Mouse (Mus musculus): ENCODE data around the gene Tmem203.

Gene Tmem203

DNA sequence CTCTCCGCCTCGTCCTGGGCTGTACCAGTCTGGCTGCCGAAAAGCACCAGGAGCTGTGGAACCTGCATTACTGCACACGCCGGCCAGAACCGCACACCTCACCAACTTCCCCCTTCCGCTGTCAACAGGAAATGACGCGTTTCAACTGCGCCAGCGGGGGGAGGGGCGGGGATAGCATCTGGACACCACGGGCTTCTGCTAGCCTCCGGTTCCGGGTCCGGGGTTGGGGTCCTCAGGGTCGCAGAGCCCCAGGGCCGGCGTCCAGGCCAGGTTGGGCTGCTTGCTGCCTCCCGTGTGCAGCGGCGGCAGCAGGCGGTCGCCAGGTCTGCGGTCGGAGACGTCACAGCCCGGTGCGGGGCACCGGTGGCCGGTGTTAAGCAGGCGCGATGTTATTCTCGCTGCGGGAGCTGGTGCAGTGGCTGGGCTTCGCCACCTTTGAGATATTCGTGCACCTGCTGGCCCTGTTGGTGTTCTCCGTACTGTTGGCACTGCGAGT lies at the start of gene Tmem203:
Tmem203 (plus strand) TSS at position 156 of the 496 bp plus-strand sequence.
- peak; percentile 87 for DNase-seq (ENCODE audit: low read depth, low spot score)

DNA sequence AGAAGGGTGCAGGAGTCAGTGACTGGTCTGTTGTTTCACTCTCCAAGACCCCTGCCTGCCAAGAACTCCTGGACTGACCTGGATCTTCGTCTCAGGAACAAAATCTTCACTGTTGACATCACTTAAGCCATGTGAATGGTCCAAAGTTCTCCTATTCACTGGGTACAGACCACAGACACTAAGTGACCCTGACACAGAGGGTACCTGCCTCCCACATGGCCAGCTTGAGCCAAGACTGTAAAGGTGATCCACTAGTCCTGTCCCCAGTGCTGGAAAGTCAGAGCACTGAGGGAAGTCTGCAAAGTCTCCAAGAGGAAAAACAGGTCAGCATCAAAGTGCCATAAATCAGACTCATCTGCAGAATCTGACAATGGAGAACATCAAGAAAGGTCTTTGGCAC lies 47.6 kb upstream of the Tmem203 start:
- no peak for DNase-seq (ENCODE audit: low read depth, low spot score)

DNA sequence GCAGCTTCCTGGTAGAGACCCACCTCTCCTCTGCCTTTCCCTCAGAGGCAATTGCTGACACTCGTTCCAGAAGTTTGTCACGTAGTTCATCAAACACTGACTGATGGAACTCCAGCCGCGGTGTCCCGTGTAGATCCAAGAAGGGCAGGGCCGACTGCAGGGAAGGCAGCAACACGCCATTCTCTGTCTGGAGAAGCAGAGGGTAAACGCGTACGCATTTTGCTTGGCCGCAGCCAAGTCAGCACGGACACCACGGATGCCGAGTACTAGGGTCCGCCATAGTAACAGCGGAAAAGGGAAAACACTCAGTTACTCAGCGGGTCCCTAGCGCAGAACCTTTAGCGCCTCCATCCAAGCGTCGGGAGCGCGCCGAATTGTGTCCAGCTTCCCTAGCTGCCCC lies 44.6 kb upstream of the Tmem203 start:
- no peak for DNase-seq (ENCODE audit: low read depth, low spot score)

DNA sequence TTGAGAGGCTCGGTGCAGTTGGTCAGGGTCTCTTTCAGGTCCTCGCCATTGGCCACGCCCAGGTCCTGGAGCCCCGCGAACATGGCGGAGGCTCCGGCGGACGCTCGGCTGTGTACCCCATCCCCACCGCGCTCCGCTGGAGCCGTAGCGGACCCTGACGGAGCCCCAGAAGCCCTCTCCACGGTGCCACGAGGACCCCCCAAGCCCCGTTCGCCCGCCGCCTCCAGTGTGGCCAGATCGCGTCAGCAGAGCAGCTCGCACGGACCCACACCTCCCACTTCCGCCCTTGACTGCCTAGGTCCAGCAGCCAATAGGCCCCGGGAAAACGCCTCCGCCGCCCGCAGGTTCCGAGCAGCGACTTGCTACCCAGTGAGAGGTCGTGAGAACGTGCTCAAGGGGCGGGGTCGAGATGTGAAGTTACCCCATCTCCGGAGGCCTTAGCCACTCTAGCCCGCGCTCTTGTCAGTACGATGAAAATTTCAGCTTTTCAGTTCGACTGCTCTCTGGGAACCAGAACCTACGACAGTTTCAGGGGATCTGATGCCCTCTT lies 44.0 kb upstream of the Tmem203 start, which contains the start of gene Nelfb:
Nelfb (minus strand) TSS at position 369 of the 550 bp plus-strand sequence.
- peak; percentile 73 for DNase-seq (ENCODE audit: low read depth, low spot score)

DNA sequence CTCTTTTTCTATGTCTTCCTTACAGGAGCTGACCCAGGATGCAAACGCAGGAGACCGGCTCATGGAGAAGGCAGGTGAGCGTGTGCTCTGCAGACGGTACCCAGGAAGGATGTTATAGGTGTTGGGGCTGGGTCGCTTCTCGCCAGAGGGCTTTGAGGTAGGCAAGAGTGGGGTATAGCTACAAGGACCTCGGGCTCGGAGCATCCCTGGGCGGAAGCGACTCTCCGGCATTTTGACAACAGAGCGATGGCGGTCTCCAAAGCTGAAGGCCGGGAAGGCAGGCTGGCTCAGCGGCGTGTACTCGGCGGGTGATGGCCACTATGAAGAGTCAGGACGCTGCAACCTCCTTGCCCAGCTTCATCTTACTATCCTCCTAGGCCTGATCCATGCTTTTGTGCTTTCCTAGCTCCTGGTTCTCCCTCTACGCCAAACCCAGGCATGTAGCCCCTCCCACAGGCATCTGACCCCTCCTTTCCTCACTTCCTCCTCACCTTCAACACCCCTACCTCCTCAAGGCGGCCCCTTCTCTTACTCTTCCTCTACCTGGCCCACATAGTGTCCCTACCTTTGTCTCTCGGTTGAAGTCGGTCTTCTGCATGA lies 41.9 kb upstream of the Tmem203 start:
- no peak for DNase-seq (ENCODE audit: low read depth, low spot score)

DNA sequence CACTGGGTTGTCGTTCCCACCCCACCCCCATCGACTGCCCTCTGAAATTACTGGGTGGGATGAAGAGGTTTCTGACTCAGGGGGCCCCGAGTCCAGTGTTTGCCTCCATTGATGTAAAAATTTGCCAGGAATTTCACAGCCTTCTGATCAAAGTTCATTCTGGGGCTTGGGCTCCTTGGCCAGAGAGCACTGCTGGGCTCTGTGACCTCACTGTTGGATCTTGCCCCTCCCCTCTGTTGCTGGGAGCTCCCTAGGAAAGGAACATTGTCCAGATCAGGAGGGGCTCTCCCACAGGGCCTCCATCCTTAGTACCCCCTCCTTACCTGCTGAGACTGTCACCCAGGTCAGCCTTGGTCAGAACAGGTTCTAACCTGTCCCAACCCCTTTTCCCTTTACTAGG lies 40.8 kb upstream of the Tmem203 start, which contains the start of gene Stpg3:
Stpg3 (minus strand) TSS at position 194 of the 400 bp plus-strand sequence.
- DNase-seq (ENCODE audit: low read depth, low spot score): no peak

DNA sequence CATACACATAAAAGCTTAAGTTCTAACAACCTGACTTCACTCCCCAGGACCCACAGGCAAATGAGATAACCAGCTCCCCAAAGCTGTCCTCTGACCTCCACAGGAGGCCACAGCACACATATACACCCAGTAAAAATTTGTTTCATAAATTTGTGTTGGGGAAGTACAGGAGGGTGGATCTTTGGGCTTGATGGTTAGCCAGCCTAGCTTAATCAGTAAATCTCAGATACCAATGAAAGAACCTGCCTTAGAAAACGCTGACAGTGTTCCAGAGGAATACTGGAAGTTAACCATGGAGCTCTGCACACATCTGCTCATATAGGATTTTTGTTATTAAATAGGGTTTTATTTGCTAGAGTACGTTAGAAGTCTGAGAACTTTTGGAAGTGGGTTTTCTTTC lies 37.6 kb upstream of the Tmem203 start:
- no peak for DNase-seq (ENCODE audit: low read depth, low spot score)

DNA sequence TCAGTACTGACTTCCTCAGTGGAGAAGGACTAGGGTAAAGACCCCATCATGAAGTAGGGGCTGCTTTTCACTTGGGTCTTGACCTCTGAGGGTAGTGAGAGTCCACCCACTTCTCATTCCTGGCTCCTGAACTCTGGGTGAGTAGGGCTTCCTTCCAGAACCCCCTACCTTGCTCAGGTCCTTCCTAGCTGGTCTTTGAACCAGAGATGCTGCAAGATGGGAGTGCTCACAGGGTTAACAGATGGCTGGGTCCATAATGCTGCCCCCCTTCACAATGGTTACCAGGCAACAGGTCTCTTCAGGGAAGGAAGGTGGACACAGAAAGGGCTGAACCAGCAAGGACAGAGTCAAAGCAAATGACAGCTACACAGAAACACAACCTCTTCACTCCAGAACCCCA lies 36.8 kb upstream of the Tmem203 start, which contains the start of gene Fam166a:
Fam166a (plus strand) TSS at position 301 of the 400 bp plus-strand sequence.
- DNase-seq (ENCODE audit: low read depth, low spot score): no peak

DNA sequence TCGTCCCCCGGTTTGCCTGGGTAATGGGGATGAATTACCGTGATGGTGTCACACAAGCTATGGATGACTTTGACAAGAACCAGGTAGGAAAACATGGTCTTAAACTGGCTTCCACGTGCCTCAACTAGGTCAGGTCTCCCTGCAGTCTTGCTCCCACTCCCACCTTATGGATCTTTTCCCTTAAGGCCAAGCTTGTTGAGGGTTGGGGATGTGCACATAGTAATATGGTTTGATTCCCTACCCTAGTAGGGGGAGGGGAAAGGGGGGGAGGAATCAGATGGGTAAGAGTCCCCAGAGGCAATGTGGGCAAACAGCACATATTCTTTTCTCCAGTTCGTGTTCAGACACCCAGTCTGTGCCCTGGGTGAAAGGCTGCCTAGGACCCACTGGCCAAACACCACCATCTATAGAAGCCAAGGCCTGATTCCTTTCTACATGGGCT lies 33.9 kb upstream of the Tmem203 start:
- no peak for DNase-seq (ENCODE audit: low read depth, low spot score)

DNA sequence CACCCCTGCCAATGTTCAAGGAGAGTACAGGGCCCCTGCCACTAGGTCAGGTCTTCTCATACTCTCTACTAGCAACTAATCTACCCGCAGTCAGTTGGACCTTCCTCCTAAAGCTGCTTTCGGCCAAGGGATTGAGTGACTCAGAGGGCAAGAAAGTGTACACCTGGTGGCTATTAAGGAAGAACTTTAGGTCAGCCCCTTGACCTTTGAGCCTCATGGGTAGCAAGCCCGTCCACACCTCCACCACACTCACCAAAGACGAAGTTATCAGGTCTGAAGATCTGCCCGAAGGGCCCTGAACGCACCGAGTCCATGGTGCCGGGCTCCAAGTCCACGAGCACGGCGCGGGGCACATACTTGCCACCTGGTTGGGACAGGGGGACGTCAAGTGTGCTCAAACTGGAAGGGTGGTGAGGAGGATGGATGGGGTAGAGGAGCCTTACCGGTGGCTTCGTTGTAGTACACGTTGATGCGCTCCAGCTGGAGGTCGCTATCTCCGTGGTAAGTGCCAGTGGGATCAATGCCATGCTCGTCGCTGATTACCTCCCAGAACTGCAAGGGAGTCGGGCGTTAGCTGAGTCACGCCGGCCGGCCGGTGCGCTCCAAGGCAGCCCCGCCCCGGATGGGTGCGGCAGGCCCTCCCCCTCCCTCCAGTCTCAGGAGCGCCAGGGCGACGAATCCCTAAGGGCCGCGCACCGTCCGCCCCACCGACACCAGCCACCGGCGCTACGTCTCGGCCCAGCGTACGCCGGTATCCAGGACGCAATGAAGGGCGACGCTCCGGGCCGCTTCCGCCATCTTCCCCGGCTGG lies 31.4 kb upstream of the Tmem203 start:
- peak; percentile 33 for DNase-seq (ENCODE audit: low read depth, low spot score)

DNA sequence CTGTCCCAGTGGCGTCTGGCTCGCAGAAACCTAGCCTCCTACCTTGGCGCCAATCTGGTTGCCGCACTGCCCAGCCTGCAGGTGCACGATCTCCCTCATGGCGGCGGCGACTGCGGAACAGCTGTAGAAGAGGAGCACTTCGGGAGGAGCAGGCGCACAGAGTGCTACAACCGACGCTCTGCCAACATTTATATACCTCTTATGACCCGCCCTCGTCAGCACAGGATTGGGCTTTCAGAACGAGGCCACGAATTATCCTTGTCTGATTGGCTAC lies 30.8 kb upstream of the Tmem203 start, which contains the start of gene Tubb4b:
Tubb4b (minus strand) TSS at position 211 of the 274 bp plus-strand sequence.
- no peak for DNase-seq (ENCODE audit: low read depth, low spot score)

DNA sequence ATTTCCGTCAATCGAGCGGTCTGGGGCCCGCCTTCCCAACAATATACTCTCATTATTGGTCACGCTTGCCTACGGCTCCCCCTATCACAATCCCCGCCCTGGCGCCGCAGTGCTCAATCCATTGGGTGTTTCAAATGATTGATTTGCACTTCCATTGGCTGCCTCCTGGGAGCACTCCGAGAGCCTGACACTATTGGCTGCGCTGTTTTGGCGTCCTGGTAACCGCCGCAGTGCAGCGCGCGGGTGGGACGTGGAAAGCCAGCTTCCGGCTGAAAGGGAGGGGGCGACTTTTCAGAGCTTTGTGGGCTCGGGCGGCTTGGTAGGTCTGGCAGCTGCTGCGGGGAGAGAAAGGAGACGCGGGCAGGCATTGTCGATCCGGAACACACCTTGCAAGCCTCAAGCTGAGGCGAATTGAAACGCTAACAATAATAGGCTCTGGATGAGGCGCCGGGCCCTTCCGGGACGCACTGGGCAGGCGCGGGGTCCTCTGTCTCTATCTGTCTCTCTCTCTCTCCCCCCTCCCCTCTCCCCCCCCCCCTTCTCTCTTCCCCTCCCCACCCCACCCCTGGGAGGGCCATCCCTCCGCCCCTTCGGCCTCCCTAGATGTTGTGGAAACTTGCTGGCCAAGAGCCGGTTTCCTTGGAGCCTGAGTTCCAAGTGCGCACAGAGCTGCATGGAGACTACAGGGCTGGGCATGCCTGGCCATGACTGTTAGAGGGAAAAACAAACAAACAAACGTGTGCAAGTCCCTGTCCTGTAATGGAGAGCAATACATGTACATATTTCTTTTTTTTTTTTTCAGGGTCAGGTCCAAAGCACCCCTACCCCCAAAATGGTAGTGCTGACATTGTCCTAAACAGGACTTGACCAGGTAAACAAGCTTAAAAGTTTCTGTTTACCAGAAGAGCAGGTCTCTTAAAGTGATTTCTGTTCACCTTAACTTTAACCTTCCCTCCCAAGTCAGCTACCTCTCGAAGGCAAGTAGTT lies 30.2 kb upstream of the Tmem203 start:
- DNase-seq (ENCODE audit: low read depth, low spot score): peak; percentile 99

DNA sequence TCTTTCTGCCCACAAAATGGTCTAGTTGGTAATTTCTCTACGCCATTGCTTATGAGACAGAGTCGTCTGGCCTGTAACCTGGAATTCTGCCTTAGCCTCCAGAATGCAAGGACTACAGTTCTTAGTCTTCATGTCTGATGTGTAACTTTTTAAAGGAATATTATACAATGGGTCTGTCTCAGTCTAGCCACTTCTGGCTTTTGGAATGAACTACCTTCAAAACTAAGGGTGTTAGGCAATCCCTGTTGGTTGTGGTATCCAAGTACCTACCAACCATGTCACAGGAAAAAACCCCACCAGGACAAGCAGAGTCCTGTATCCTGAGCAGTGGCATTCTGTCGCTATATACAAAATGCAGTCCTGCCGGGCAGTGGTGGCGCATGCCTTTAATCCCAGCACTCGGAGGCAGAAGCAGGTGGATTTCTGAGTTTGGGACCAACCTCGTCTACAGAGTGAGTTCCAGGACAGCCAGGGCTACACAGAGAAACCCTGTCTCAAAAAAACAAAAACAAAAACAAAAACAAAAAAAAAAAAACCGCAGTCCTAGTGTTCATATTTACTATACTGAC lies 29.3 kb upstream of the Tmem203 start:
- no peak for DNase-seq (ENCODE audit: low read depth, low spot score)

DNA sequence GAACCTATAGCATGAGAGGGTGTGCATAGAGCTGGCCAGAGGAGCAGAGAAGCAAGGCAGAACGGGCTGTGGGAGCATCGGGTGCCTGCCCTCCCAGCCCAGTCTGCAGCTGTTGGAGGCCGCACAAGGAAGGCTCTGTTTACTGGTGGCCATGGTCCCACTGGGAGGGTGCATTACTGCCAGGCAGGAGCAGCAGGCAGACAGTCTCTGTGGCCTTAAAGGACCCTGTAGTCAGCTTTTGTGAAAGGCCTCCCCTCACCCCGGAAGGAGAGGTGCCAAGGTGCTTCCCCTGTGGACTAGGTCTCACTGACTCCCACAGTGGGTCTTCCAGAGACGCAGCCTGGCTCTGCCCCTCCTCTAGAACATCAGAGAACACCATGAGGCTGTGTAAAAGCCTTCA lies 28.4 kb upstream of the Tmem203 start:
- DNase-seq (ENCODE audit: low read depth, low spot score): no peak

DNA sequence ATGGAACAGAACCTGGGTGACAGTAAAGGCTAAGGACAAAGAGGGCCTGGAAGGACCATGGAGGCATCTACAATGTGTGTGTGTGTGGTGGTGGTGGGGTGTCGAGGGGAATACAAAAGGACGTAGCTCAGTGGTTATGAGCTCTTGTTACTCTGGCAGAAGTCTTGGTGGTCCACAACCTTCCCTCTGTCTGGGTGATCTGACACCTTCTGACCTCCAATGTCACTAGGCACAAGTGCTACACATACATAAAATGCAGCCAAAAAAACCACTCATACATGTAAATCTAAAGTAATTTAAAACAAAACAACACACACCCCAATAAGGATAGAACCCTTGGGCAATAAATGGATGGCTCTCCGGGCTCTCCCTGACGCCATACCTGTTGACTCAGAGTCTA lies 27.8 kb upstream of the Tmem203 start:
- no peak for DNase-seq (ENCODE audit: low read depth, low spot score)

DNA sequence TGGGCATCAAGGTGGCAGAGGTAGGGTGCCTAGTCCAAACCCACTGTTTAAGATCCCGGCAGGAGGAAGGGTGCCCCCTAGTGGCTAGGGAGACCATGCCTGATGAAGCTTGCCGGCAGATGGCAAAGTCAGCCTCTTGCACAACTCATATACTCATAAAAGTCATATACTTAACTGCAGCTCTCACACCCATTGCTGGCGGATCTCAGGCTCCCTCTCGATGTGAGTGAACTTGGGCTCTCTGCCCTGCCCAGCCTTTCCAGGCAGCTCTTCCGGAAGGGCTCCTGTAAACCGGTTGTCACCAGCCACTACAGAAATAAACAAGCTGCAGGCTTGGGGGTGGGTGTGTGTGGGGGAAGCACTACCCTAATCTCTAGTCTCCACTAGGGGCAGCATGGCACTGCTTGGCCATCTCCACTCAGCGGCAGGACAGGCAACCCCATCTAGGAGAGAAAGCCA lies 26.8 kb upstream of the Tmem203 start:
- DNase-seq (ENCODE audit: low read depth, low spot score): peak; percentile 61

DNA sequence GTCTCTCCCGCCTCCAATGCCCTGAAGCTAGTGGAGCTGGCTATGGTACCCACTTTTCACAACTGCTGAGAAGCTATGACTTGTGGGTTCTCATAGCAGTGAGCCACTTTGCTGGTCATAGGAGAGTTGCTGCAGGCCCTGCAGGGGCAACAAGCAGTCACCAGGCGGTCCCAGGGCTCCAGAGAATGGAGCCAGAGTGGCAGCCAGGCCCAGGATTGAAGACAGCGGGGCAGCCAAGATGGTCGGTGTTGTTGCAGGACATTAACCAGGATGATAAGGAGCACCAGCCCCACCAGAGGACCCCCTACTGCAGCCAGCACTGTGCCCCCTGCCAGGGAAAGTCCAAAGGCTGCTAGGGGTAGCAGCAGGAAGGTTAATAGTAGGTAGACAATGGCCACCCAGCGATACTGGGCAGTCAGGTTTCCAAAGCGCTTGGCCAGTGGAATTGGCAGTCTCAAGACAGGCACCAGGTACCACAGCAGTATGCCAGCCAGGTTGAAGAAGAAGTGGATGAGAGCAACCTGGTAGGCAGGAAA lies 26.2 kb upstream of the Tmem203 start:
- DNase-seq (ENCODE audit: low read depth, low spot score): no peak

DNA sequence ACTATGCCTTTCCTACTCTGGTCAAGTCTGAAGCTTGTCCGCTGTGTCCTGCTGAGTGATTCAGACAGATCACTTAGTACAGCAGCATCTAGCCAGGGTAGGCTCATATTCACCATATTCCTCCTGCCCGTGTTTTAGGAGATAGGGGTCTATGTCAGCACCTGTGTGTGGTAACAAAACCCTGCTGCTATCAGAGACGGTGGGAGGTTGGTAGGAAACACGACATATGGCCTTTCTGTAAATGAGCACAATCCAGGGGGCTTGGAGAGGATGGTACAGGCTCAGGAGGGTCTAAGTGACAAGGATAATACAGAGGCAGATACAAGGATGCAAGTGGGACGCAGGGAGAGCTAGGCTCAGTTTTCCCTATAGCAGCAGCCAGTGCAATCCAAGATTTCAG lies 25.7 kb upstream of the Tmem203 start:
- DNase-seq (ENCODE audit: low read depth, low spot score): no peak

DNA sequence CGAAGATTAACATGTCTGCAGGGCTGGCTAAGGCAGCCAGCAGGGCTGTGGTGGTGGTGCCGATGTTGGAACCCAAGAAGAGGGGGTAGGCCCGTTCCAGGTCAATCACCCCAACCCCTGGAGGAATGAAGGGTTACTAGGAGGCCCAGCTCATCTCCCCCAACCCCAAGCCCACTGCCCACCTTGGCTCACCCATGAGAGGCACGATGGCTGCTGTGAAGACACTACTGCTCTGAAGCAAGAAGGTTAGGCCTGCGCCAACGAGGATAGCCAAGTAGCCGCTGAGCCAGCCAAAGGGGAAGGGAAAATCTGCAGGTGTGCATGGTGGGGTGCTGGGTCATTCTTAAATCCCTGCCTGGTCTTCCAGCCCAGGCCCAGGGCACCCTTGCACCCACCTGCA lies 24.7 kb upstream of the Tmem203 start:
- no peak for DNase-seq (ENCODE audit: low read depth, low spot score)

DNA sequence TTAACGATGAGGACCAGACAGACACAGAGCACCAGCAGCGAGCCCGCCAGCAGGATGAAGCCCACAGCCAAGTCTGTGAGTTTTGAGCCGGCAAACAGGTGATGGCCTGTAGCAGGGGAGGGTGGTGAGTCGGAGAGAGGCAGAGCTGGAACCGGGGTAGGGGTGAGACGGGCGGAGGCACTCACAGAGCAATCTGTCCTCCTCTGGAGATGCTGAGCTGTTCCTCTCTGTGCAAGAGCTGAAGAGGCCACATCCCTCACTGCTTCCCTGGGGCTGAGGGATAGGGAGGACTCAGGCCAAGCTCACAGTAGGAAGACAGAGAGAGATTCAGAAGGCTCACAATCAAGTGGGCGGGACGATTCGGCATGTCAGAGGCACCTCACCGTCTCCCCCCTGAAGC lies 24.2 kb upstream of the Tmem203 start:
- no peak for DNase-seq (ENCODE audit: low read depth, low spot score)

DNA sequence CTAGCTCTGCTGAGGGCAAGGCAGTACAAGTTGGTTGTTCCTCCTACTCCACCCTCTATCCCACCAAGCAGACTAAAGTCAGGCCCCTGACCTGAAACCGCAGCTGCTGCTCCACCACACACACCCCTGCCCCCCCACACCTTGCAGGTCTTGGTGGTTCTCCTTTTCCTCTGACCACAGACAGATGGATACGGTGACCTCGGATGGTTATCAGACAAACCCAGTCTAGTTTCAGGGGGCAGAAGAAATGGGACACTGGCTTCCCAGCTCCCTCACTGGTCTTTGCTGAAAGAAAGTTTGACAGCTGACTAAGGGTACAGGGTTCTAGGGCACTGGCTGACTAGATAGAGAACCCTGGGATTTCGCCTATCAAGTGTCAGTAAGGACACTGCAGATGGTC lies 21.8 kb upstream of the Tmem203 start:
- DNase-seq (ENCODE audit: low read depth, low spot score): no peak

Measured in retina, adult 2 months (tissue).